Mouse (Mus musculus) heart, postnatal 0 days (tissue): ENCODE data around the gene Rbm20.

Source experiments
- CTCF ChIP-seq: IDR thresholded peaks from 2 replicates; pipeline ENCODE4 v1.5.1; 2016; ENCODE audit warnings: antibody characterized with exemption, control low read depth, low read depth
- EP300 ChIP-seq: IDR thresholded peaks from 2 replicates; pipeline ENCODE4 v1.6.1; 2016; ENCODE audit warnings: antibody characterized with exemption, low read depth

- TF ChIP-seq EP300: no peak
- no peak for TF ChIP-seq CTCF
Measured at GRCm38 (mm10) chr19:53880460-53880859, 203.4 kb downstream of the Rbm20 start.
